Mouse (Mus musculus) E14TG2a.4 (cell line): ENCODE measurements around the gene Aldh4a1.

Experiments
- H3K27me3 ChIP-seq: 2 replicates; pipeline ENCODE4 v1.6.1; 2014; ENCODE audit warnings: low read length, control low read depth; ENCODE audit not compliant: insufficient read depth
- H3K36me3 ChIP-seq: 2 replicates; pipeline ENCODE4 v1.6.1; 2014; ENCODE audit warnings: low read length, control low read depth; ENCODE audit not compliant: insufficient read depth
- H3K4me1 ChIP-seq: replicated peaks from 2 replicates; pipeline ENCODE4 v1.6.1; 2014; ENCODE audit warnings: low read depth, low read length, control low read depth
- H3K4me3 ChIP-seq: replicated peaks from 2 replicates; pipeline ENCODE4 v1.5.1; 2014; ENCODE audit warnings: mild to moderate bottlenecking, low read length
- H3K9me3 ChIP-seq: 2 replicates; pipeline ENCODE4 v1.6.1; 2014; ENCODE audit warnings: low read length, control low read depth
- CTCF ChIP-seq: conservative IDR thresholded peaks from 2 replicates; pipeline ENCODE4 v1.5.1; 2014; ENCODE audit warnings: low read length
- NANOG ChIP-seq: IDR thresholded peaks from 2 replicates; pipeline ENCODE4 v1.6.1; 2014; ENCODE audit warnings: borderline replicate concordance, low read length, mixed read lengths
- POU5F1 ChIP-seq: IDR thresholded peaks from 2 replicates; pipeline ENCODE4 v1.6.1; 2014; ENCODE audit warnings: low read length, borderline replicate concordance

Aldh4a1 gene

GRCm38 (mm10) chr4:139585713-139586112, 37.0 kb upstream of the Aldh4a1 start:
- no peak overlapping the region for H3K4me3 ChIP-seq
- no peak for TF ChIP-seq NANOG
- TF ChIP-seq POU5F1 = no peak
- no peak for TF ChIP-seq CTCF
- H3K36me3 ChIP-seq = no peaks in the 10 kb centered on the region
- H3K27me3 ChIP-seq = no peaks in the 10 kb centered on the region; the same call in 1 of the 2 replicates
- no peaks in the 10 kb centered on the region for H3K9me3 ChIP-seq
- H3K4me1 ChIP-seq = peaks cover 93% of the 10 kb centered on the region

GRCm38 (mm10) chr4:139587370-139587769, 35.3 kb upstream of the Aldh4a1 start:
- Histone ChIP-seq H3K9me3 (no peaks in the 10 kb centered on the region), H3K4me3 (no peak overlapping the region), H3K4me1 (peaks cover 93% of the 10 kb centered on the region), H3K36me3 (no peaks in the 10 kb centered on the region), H3K27me3 (no peaks in the 10 kb centered on the region; the same call in 1 of the 2 replicates)
- no peak for TF ChIP-seq CTCF
- no peak for TF ChIP-seq NANOG
- no peak for TF ChIP-seq POU5F1

DNA sequence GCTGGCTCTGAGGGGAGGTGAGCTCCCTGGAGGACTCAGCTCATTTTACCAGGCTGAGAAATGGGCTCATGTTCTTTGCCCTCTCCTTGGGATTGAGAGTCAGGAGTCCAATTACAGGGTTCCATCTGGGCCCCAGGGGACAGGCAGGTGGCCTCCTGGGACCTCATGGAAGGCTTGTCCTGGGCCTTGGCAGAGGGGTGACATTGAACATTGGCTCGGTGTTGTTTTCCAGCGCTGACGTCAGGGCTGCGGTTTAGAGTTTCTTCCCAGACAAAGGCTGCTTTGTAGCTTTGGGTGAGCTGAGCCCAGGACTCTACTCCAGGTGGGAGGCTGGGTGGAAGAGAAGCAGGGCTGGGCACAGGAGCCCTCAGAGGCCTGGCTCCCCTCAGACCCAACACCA, 34.9 kb upstream of the Aldh4a1 start:
- Histone ChIP-seq H3K9me3 (no peaks in the 10 kb centered on the region), H3K4me1 (peaks cover 93% of the 10 kb centered on the region), H3K4me3 (no peak overlapping the region), H3K27me3 (no peaks in the 10 kb centered on the region), H3K36me3 (no peaks in the 10 kb centered on the region)
- TF ChIP-seq CTCF = no peak
- no peak for TF ChIP-seq POU5F1
- TF ChIP-seq NANOG = no peak

GRCm38 (mm10) chr4:139589351-139590027, 33.2 kb upstream of the Aldh4a1 start:
- TF ChIP-seq CTCF = no peak
- no peak for TF ChIP-seq POU5F1
- no peak for TF ChIP-seq NANOG
- Histone ChIP-seq H3K9me3 (no peaks in the 10 kb centered on the region), H3K4me1 (peaks cover 94% of the 10 kb centered on the region), H3K27me3 (no peaks in the 10 kb centered on the region), H3K4me3 (no peak overlapping the region), H3K36me3 (no peaks in the 10 kb centered on the region)

- Histone ChIP-seq H3K27me3 (no peaks in the 10 kb centered on the region), H3K9me3 (no peaks in the 10 kb centered on the region), H3K36me3 (no peaks in the 10 kb centered on the region), H3K4me1 (peaks cover 94% of the 10 kb centered on the region), H3K4me3 (0 out of 2 replicates have a peak overlapping the region, but pooled peaks have one; percentile 7)
- no peak for TF ChIP-seq NANOG
- no peak for TF ChIP-seq CTCF
- no peak for TF ChIP-seq POU5F1
Measured at GRCm38 (mm10) chr4:139590446-139590845, 32.2 kb upstream of the Aldh4a1 start.

DNA sequence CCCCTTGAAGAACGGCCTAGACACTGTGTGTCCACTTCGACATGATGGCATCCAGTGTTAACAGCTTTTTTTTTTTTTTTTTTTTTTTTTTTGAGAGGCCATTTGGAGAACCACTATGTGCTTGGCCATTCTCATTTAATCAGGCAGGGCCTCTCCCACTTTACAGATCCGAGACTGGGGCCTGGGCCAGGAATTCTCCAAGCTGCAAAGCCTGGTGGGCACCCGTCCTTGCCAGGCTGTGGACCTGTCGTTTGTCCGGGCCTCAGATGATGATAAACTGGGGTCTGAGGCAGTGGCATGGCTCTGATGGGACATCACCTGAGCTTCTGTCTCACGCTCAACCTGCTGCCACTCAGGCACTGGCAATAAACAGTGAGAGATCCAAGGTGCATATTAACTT, 29.8 kb upstream of the Aldh4a1 start:
- Histone ChIP-seq H3K9me3 (no peaks in the 10 kb centered on the region), H3K36me3 (no peaks in the 10 kb centered on the region), H3K4me1 (peaks cover 94% of the 10 kb centered on the region), H3K4me3 (peak overlapping the region; percentile 32; the same call in 1 of the 2 replicates), H3K27me3 (no peaks in the 10 kb centered on the region)
- TF ChIP-seq POU5F1 = no peak
- TF ChIP-seq CTCF = no peak
- TF ChIP-seq NANOG = no peak

DNA sequence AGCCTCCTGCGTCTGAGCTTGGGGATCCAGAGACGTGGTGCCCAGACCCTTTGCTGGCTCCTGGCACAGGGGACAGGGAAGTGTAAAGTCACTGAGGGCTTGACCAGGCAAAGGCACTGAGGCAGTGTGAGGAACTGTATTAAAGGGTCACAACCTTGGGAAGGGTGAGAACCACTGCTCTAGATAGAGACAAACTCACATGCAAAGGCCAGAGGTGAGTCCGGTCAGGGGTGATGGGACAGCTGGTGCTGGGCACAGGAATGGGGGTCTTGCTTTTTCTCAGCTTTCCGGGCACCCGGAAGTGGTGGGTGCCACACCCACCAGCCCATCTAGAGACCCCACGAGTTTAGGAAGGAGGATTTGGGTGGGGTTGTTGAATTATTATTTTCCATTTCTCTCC, 29.3 kb upstream of the Aldh4a1 start:
- Histone ChIP-seq H3K27me3 (no peaks in the 10 kb centered on the region), H3K9me3 (no peaks in the 10 kb centered on the region), H3K4me3 (peak overlapping the region; percentile 32; the same call in 1 of the 2 replicates), H3K36me3 (no peaks in the 10 kb centered on the region), H3K4me1 (peaks cover 94% of the 10 kb centered on the region)
- TF ChIP-seq NANOG (no peak), CTCF (no peak), POU5F1 (no peak)

DNA sequence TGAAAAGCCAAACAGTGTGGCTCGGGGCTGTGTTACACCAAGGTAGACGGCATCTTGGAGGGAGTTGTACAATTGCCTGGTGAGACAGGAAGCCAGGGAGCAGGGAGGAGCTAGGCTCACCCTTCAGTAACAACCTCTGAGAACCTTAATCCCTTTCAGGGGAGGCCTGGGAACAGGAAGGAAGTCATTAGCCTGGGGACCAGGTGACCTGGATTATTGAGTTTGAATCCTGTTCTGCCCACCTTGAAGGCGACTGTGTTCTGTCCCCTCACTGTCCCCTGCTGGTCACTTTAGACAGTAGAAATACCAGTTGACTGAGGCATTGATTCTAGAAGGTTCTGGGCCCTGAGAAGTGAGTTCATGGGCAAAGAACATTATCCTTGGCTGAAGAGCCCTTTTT, 28.6 kb upstream of the Aldh4a1 start:
- TF ChIP-seq CTCF (no peak), POU5F1 (no peak), NANOG (no peak)
- Histone ChIP-seq H3K9me3 (no peaks in the 10 kb centered on the region), H3K27me3 (no peaks in the 10 kb centered on the region), H3K4me1 (peaks cover 99% of the 10 kb centered on the region), H3K36me3 (no peaks in the 10 kb centered on the region), H3K4me3 (no peak overlapping the region)

GRCm38 (mm10) chr4:139596715-139597114, 26.0 kb upstream of the Aldh4a1 start:
- no peaks in the 10 kb centered on the region for H3K27me3 ChIP-seq
- peak overlapping the region; percentile 73 for H3K4me3 ChIP-seq
- H3K36me3 ChIP-seq = no peaks in the 10 kb centered on the region
- TF ChIP-seq POU5F1 (no peak), NANOG (no peak), CTCF (no peak)
- no peaks in the 10 kb centered on the region for H3K9me3 ChIP-seq
- H3K4me1 ChIP-seq = peaks cover 99% of the 10 kb centered on the region
